Mouse (Mus musculus) liver, adult (tissue): ENCODE measurements at regions not wholly inside any gene's neighbourhood (a gene's known extent, or its start where the extent isn't known, plus 50 kb on each side); places are given as distances from the start of the nearest gene placed in this dataset.
A peak's percentile ranks its signal among the peaks of the same experiment; 100 is the strongest.

ENCODE experiments used
- GATA4 ChIP-seq: IDR thresholded peaks from 2 replicates; pipeline ENCODE4 v1.6.1; 2014; ENCODE audit warnings: mild to moderate bottlenecking, low read length; ENCODE audit not compliant: insufficient replicate concordance

GRCm38 (mm10) chr2:50827097-50827496 is 321.8 kb downstream of the Rnd3 start:
- TF ChIP-seq GATA4: no peak

- no peak for TF ChIP-seq GATA4
Observed at GRCm38 (mm10) chr2:50826537-50826936, 322.4 kb downstream of the Rnd3 start.

GRCm38 (mm10) chr2:50825626-50826025 is 323.3 kb downstream of the Rnd3 start:
- no peak for TF ChIP-seq GATA4

GRCm38 (mm10) chr2:50824782-50825181 is 324.1 kb downstream of the Rnd3 start:
- TF ChIP-seq GATA4: no peak

- TF ChIP-seq GATA4: no peak
Observed at GRCm38 (mm10) chr2:50822738-50823137, 326.2 kb downstream of the Rnd3 start.

GRCm38 (mm10) chr2:50819305-50819665 is 329.6 kb downstream of the Rnd3 start:
- TF ChIP-seq GATA4: no peak

- TF ChIP-seq GATA4: no peak
Observed at GRCm38 (mm10) chr2:50818557-50819304, 330.2 kb downstream of the Rnd3 start.

GRCm38 (mm10) chr2:50816364-50816763 is 332.5 kb downstream of the Rnd3 start:
- no peak for TF ChIP-seq GATA4

- no peak for TF ChIP-seq GATA4
Observed at GRCm38 (mm10) chr2:50815541-50815940, 333.4 kb downstream of the Rnd3 start.

GRCm38 (mm10) chr2:50813568-50814461 is 335.1 kb downstream of the Rnd3 start:
- no peak for TF ChIP-seq GATA4

GRCm38 (mm10) chr2:50812296-50812695 is 336.6 kb downstream of the Rnd3 start:
- no peak for TF ChIP-seq GATA4

- peak; percentile 33; the same call in 1 of the 2 replicates for TF ChIP-seq GATA4
Observed at GRCm38 (mm10) chr2:50810336-50811066, 338.4 kb downstream of the Rnd3 start.

- TF ChIP-seq GATA4: no peak
Observed at GRCm38 (mm10) chr2:50809823-50810222, 339.1 kb downstream of the Rnd3 start.

GRCm38 (mm10) chr2:50807162-50807960 is 341.6 kb downstream of the Rnd3 start:
- no peak for TF ChIP-seq GATA4

- no peak for TF ChIP-seq GATA4
Observed at GRCm38 (mm10) chr2:50805645-50806044, 343.3 kb downstream of the Rnd3 start.
